Mouse (Mus musculus) urinary bladder, postnatal 4 days (tissue): ENCODE measurements around the gene Olfr891.
"Not testable (repeated sequence)": the region's sequence is repeated elsewhere in the genome, so short reads cannot be mapped to it uniquely, and the experiment has no call there.

Experiments
- DNase-seq, 2 experiments: peaks; one replicate each; pipeline ENCODE4 v3.0.0; 2021 to 2022; ENCODE audit warnings: low spot score in 2 of 2

Gene Olfr891

GRCm38 (mm10) chr9:38180721-38181120, at the start of gene Olfr891:
Gene Olfr891, minus strand, starts transcription at chr9:38180821.
- DNase-seq: no peak

GRCm38 (mm10) chr9:38217755-38218154, 37.1 kb upstream of the Olfr891 start, which contains the start of gene Olfr894:
Gene Olfr894, plus strand, starts transcription at chr9:38218055.
- DNase-seq: no peak

- DNase-seq: no peak
Measured at GRCm38 (mm10) chr9:38208065-38208464, 27.4 kb upstream of the Olfr891 start, which contains the start of gene Olfr893. Gene Olfr893, plus strand, starts transcription at chr9:38208365.

- not testable (repeated sequence) for DNase-seq
Measured at GRCm38 (mm10) chr9:38168341-38168740, 12.3 kb downstream of the Olfr891 start.

- no peak for DNase-seq
Measured at GRCm38 (mm10) chr9:38142217-38142616, 38.4 kb downstream of the Olfr891 start, which contains the start of gene Olfr890. Gene Olfr890, plus strand, starts transcription at chr9:38142517.
